Mouse (Mus musculus) urinary bladder, postnatal 4 days (tissue): ENCODE data around the gene Focad.

Experiments used
- DNase-seq, 2 experiments: peaks; one replicate each; pipeline ENCODE4 v3.0.0; 2021 to 2022; ENCODE audit warnings: low spot score in 2 of 2

Gene Focad

DNA sequence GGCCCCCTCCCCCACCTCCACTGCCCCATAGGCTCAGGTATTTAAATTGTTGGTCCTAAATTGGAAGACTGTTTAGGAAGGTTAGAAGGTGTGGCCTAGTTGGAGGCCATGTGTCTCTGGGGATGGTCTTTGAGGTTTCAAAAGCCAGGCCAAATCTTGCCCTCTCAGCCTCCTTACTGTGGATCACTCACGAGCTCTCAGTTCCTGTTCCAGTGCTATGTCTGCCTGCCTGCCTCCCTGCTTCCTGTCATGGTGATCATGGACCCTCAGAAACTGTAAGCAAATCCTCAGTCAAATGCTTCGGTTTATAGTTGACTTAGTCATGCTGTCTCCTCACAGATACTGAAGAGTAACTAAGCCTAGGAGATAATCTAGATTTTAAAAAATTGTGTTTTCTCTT is 364.2 kb downstream of the Focad start:
- no peak for DNase-seq
